Mouse (Mus musculus): ENCODE results near the gene Cdk7. TPM values are rescaled to one million over a fixed set of nuclear protein-coding genes. Genes with fewer than 3 reads are reported as not detected.

Gene Cdk7
- total and polyA plus RNA-seq, 2 experiments from 2014 or later: 40.9 to 48.2 TPM

DNA sequence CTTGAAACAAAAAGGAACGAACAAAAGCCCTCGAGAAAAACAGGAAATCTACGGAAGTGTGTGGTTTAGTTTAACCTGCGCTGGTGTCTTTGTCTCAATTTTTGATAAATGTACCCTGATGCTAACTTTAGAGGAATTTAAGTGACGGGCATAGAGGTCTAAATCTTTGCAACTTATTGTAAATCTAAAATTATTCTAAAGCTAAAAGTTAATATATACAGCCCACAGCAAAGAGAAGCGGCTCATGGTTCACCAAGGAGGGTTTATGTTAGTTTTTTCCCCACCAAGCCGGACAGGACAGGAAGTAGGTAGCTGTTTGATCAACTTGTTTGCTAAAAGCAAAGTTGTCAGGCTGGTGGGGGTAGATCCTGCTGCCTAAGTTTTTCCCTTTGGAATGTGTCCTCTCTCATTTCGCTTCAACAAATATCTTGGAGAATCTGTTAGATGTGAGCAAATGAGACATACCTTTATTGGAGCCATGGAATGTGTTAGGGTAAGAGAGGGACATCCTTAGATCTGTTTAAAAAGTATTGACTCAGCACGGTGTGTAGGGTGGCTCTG is 60.5 kb downstream of the Cdk7 start:
- H3K4me1 ChIP-seq (ENCODE audit: insufficient read depth): peaks cover 3% of the 10 kb centered on the region; the same call in 1 of the 2 replicates
- DNase-seq (no peak), ATAC-seq (no peak)
- H3K9ac ChIP-seq: 0 out of 2 replicates have a peak overlapping the region, but pooled peaks have one; percentile 44
- H3K27me3 ChIP-seq (ENCODE audit: insufficient read depth, low read length): peaks cover 4% of the 10 kb centered on the region; the same call in 1 of the 2 replicates
- no peak for TF ChIP-seq CTCF (IDR thresholded peaks at IDR 0.05; ENCODE audit: low read depth)
- peaks cover 12% of the 10 kb centered on the region for H3K36me3 ChIP-seq (ENCODE audit: insufficient read depth)
- H3K9me3 ChIP-seq (ENCODE audit: low read length): no peaks in the 10 kb centered on the region
- H3K27ac ChIP-seq (ENCODE audit: low read depth, low read length): no peak overlapping the region
- peak overlapping the region; percentile 45 for H3K4me3 ChIP-seq (ENCODE audit: low read depth, low read length)
- 65% methylated on average over 9 of the region's 9 CpGs for WGBS
- H3K4me2 ChIP-seq (ENCODE audit: low read depth): peak overlapping the region; percentile 74

DNA sequence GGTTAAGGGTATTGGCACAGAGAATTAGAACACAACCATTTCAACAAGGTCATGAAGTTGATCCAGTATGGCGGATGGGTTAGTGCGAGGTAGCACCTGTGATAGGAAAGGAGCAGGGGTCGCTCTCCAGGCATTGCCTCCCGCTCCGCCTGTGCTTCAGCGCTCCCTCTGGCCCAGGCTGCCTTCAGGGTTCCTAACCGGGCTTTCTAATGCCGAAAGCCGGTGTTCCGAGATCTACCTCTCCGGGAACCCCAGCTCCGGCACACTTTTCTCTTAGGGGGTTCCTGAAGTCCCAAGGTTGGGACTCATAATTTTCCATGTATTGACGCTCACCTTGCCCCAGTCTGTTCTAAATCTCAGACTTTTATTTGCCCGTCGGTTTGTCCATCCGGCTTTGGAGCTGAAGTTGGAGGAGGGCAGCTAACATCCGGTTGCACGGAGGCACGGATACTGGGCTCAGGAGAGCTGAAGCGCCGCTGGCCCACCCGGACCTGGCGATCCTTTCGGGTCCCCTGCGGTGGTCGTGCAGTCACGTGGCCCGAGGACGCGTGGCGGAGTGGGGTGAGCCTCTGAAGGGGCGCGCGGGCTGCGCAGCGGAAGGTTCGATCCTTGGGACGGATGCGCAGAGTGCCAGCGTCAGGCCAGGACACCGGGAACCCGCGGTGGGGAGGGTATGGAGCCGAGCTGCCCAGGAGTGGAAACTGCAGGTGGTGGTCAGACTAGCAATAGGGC is 61.3 kb downstream of the Cdk7 start, which contains the start of gene Ccdc125:
Ccdc125 (plus strand) TSS at position 427 of the 732 bp plus-strand sequence.
- peaks cover 4% of the 10 kb centered on the region; the same call in 1 of the 2 replicates for H3K27me3 ChIP-seq (ENCODE audit: insufficient read depth, low read length)
- DNase-seq (peak; percentile 15), ATAC-seq (peak; percentile 53)
- H3K9ac ChIP-seq: peak within 1 kb of the TSS; percentile 44; the same call in 1 of the 2 replicates
- H3K9me3 ChIP-seq (ENCODE audit: low read length): no peaks in the 10 kb centered on the region
- H3K4me3 ChIP-seq (ENCODE audit: low read depth, low read length): peak within 1 kb of the TSS; percentile 45
- H3K36me3 ChIP-seq (ENCODE audit: insufficient read depth): peaks cover 12% of the 10 kb centered on the region
- H3K27ac ChIP-seq (ENCODE audit: low read depth, low read length): no peak within 1 kb of the TSS
- peak within 1 kb of the TSS; percentile 74 for H3K4me2 ChIP-seq (ENCODE audit: low read depth)
- H3K4me1 ChIP-seq (ENCODE audit: insufficient read depth): peaks cover 3% of the 10 kb centered on the region; the same call in 1 of the 2 replicates
- no peak for TF ChIP-seq CTCF (IDR thresholded peaks at IDR 0.05; ENCODE audit: low read depth)
- 2% methylated on average over 44 of the region's 44 CpGs for WGBS

DNA sequence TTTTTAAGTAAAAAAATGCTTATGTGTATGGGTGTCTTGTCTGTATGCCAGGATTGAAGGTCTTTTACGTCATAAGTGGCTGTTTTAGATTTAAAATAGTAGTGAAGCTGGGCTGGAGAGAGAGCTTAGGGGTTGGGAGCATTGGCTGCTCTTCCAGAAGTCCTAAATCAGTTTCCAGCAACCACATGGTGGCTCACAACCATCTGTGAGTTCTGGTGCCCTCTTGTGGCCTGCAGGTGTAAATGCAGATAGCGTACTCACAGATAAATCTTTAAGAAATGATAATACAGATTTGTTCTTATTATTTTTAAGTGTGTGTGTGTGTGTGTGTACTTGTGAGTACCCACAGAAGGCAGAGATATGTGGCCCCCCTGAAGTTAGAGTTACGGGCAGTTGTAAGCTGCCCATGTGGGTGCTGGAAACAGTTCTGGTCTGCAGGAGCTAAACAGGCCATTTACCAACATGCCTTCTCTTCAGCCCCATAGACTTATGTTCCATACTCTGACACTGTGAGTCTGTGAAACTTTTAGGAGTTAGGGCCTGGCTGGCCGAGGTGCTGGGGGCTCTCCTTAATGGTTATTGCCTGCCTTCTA is 70.8 kb downstream of the Cdk7 start:
- ATAC-seq: peak; percentile 50
- no peaks in the 10 kb centered on the region for H3K27me3 ChIP-seq (ENCODE audit: insufficient read depth, low read length)
- no peak overlapping the region for H3K4me2 ChIP-seq (ENCODE audit: low read depth)
- H3K27ac ChIP-seq (ENCODE audit: low read depth, low read length): no peak overlapping the region
- DNase-seq: peak; percentile 80
- H3K36me3 ChIP-seq (ENCODE audit: insufficient read depth): peaks cover 3% of the 10 kb centered on the region
- H3K9ac ChIP-seq: no peak overlapping the region
- peak; percentile 92 for TF ChIP-seq CTCF (IDR thresholded peaks at IDR 0.05; ENCODE audit: low read depth)
- H3K4me3 ChIP-seq (ENCODE audit: low read depth, low read length): no peak overlapping the region
- no peaks in the 10 kb centered on the region for H3K9me3 ChIP-seq (ENCODE audit: low read length)
- H3K4me1 ChIP-seq (ENCODE audit: insufficient read depth): no peaks in the 10 kb centered on the region
- 48% methylated on average over 4 of the region's 4 CpGs for WGBS

DNA sequence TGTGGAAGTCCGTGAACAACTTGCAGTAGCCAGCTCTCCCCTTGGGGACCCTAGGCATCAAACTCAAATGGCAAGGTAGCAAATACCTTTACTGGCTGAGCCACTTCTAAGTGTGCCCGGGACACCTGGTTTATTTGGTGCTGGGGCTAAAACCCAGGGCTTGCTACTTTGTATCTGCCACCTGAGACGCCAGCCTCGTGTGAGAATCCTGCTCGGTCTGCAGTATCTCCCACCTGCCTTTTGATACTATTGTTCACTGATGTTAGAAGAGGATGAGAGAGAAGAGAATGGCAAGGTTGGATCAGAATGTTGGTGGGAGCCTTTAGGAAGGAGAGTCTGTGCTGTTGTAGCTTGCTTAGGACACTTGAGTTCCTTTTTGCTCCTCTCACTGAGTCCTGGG is 72.6 kb downstream of the Cdk7 start:
- TF ChIP-seq CTCF (IDR thresholded peaks at IDR 0.05; ENCODE audit: low read depth): no peak
- H3K4me1 ChIP-seq (ENCODE audit: insufficient read depth): no peaks in the 10 kb centered on the region
- no peak overlapping the region for H3K9ac ChIP-seq
- no peak overlapping the region for H3K4me3 ChIP-seq (ENCODE audit: low read depth, low read length)
- no peak for ATAC-seq
- H3K36me3 ChIP-seq (ENCODE audit: insufficient read depth): peaks cover 3% of the 10 kb centered on the region
- no peak for DNase-seq
- H3K27me3 ChIP-seq (ENCODE audit: insufficient read depth, low read length): no peaks in the 10 kb centered on the region
- H3K9me3 ChIP-seq (ENCODE audit: low read length): no peaks in the 10 kb centered on the region
- WGBS: 91% methylated on average over 5 of the region's 5 CpGs
- no peak overlapping the region for H3K27ac ChIP-seq (ENCODE audit: low read depth, low read length)
- H3K4me2 ChIP-seq (ENCODE audit: low read depth): no peak overlapping the region

Other genes with a start within 250 kb of the Cdk7 start
- gene Gtf2h2, start 238.4 kb downstream of the Cdk7 start, total RNA-seq (2014; rRNA removed): 41.5 and 44.9 TPM in 2 replicates
- gene Gtf2h2, start 238.4 kb downstream of the Cdk7 start, polyA plus RNA-seq (2015; fragmentation: Nextera tagmentation; extraction: Ambion mirVana): 47.6 and 58.8 TPM in 2 replicates
- 13.5 and 15.8 TPM in 2 replicates for gene Ocln, start 178.2 kb downstream of the Cdk7 start, total RNA-seq (2014; rRNA removed)
- 8.2 and 11.7 TPM in 2 replicates for gene Ocln, start 178.2 kb downstream of the Cdk7 start, polyA plus RNA-seq (2015; fragmentation: Nextera tagmentation; extraction: Ambion mirVana)
- 1.0 and 1.8 TPM in 2 replicates for gene Marveld2, start 114.0 kb downstream of the Cdk7 start, total RNA-seq (2014; rRNA removed)
- 1.1 and 1.3 TPM in 2 replicates for gene Marveld2, start 114.0 kb downstream of the Cdk7 start, polyA plus RNA-seq (2015; fragmentation: Nextera tagmentation; extraction: Ambion mirVana)
- gene Ak6, start 80.0 kb downstream of the Cdk7 start, total RNA-seq (2014; rRNA removed): 162 and 212 TPM in 2 replicates
- gene Ak6, start 80.0 kb downstream of the Cdk7 start, polyA plus RNA-seq (2015; fragmentation: Nextera tagmentation; extraction: Ambion mirVana): 401 and 512 TPM in 2 replicates
- 22.2 and 28.2 TPM in 2 replicates for gene Rad17, start 79.9 kb downstream of the Cdk7 start, total RNA-seq (2014; rRNA removed)
- 11.3 and 13.3 TPM in 2 replicates for gene Rad17, start 79.9 kb downstream of the Cdk7 start, polyA plus RNA-seq (2015; fragmentation: Nextera tagmentation; extraction: Ambion mirVana)
- gene Taf9, start 79.4 kb downstream of the Cdk7 start, total RNA-seq (2014; rRNA removed): 50.1 and 50.8 TPM in 2 replicates
- 40.8 and 57.6 TPM in 2 replicates for gene Taf9, start 79.4 kb downstream of the Cdk7 start, polyA plus RNA-seq (2015; fragmentation: Nextera tagmentation; extraction: Ambion mirVana)
- 0.19 and 1.0 TPM in 2 replicates for gene Ccdc125, start 61.2 kb downstream of the Cdk7 start, total RNA-seq (2014; rRNA removed)
- gene Ccdc125, start 61.2 kb downstream of the Cdk7 start, polyA plus RNA-seq (2015; fragmentation: Nextera tagmentation; extraction: Ambion mirVana): 0.80 and 1.3 TPM in 2 replicates
- 33.0 and 63.9 TPM in 2 replicates for gene Mrps36, start 13.7 kb upstream of the Cdk7 start, total RNA-seq (2014; rRNA removed)
- 151 and 181 TPM in 2 replicates for gene Mrps36, start 13.7 kb upstream of the Cdk7 start, polyA plus RNA-seq (2015; fragmentation: Nextera tagmentation; extraction: Ambion mirVana)
- 3.5 and 4.9 TPM in 2 replicates for gene Cenph, start 45.0 kb upstream of the Cdk7 start, total RNA-seq (2014; rRNA removed)
- gene Cenph, start 45.0 kb upstream of the Cdk7 start, polyA plus RNA-seq (2015; fragmentation: Nextera tagmentation; extraction: Ambion mirVana): 6.8 and 7.7 TPM in 2 replicates
- gene Ccnb1, start 55.6 kb upstream of the Cdk7 start, total RNA-seq (2014; rRNA removed): 16.5 and 17.1 TPM in 2 replicates
- 22.8 and 26.2 TPM in 2 replicates for gene Ccnb1, start 55.6 kb upstream of the Cdk7 start, polyA plus RNA-seq (2015; fragmentation: Nextera tagmentation; extraction: Ambion mirVana)
- 44.8 and 59.7 TPM in 2 replicates for gene Slc30a5, start 102.5 kb upstream of the Cdk7 start, total RNA-seq (2014; rRNA removed)
- 16.9 and 23.0 TPM in 2 replicates for gene Slc30a5, start 102.5 kb upstream of the Cdk7 start, polyA plus RNA-seq (2015; fragmentation: Nextera tagmentation; extraction: Ambion mirVana)